Mouse (Mus musculus) cerebellum, postnatal 36 days (tissue): ENCODE measurements around the gene Ankdd1a.
A peak's percentile ranks its signal among the peaks of the same experiment; 100 is the strongest.

Source experiments
- DNase-seq, 2 experiments: peaks; one replicate each; pipeline ENCODE4 v3.0.0; 2021 to 2022; ENCODE audit warnings: mixed read lengths in 2 of 2

Gene Ankdd1a

DNA sequence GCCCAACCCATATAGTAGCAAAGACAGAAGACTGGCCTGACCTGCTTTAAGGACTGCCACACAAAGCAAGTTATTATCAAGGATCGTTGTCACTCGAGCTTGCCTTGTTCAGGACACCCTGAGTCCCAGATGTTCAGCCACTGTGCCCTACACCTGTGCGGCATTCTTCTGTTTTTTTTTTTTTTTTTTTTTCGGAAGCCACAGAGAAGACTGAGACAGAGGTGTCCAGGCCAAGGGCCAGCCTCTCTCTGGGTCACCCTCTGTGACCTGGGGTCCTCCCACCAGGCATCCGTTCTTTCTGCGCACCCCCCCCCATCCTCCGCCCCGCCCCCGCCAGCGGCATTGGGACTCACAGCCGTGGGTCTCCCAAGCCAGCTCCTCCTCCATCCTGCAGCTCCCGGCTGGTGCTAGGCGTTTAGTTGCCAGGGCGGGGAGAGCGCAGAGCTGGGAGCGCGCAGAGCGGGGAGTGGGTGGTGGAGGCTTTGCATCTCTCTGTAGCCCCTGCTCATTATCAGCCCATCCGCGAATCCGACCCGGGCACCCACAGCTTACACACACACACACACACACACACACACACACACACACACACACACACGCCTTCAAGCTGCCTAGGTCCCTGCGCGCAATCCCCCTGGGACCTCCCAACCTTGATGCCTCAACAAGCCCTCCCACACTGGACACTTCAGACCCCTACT is at the start of gene Ankdd1a:
Gene Ankdd1a (minus strand): TSS at position 387 of the 698 bp plus-strand sequence.
- DNase-seq, result peak; percentile 39 to 47

DNA sequence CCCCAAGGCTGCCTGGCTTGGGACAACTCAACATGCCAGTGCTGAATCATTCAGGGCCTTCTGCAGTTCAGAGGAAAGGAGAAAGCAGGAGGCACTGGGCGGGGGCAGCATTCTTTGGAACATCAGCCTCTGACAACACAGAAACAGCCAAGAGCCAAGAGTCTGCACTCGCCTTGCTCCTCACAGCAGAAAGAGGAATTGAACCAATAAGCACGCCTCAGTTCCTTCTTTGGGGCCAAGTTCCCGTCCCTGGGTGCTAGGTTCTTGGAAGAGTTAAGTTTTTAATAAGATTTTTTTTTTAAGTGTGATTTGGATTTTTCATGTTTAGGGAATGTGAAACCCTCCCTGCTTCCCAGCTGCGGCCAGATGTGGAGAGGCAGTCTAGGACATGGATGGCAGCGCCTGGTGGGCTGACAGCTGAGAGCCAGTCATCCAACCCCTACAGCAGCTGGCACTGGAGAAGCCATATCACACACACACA is 49.5 kb upstream of the Ankdd1a start:
- DNase-seq, result no peak

DNA sequence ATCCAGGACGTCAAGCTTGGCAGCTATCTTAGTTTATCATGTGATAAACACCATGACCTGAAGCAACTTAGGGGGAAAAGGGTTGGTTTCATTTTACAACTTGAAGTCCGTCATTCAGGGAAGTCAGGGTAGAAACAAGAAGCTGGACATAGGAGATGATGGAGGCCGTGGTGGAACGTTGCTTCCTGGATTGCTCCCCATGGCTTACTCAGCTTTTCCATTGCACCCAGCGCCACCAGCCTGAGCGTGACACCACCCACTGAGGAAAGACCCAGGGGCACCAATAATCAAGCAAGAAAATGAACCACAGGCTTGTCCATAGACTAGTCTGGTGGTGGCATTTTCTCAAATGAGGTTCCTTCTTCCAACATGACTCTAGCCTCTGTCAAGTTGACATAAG is 48.8 kb upstream of the Ankdd1a start:
- DNase-seq, result no peak

DNA sequence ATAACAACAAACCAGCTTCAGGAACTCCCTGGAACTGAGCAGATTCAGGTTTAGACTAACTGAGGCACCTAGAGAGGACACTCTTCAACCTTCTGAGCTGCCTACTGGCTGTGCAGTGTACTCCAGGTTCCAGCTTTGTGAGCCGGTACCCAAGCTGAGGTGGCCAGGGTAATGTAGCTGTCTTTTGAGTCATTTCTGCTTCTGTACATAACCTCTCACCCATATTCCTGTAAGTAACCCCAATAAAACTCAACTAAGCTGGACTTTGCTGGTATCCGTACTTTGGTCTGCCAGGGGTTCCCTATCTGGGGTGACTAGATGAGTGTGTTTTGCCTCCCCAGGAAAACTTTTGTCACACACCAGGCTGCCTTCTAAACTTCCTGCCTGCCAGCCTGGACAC is 44.7 kb upstream of the Ankdd1a start:
- no peak for DNase-seq

DNA sequence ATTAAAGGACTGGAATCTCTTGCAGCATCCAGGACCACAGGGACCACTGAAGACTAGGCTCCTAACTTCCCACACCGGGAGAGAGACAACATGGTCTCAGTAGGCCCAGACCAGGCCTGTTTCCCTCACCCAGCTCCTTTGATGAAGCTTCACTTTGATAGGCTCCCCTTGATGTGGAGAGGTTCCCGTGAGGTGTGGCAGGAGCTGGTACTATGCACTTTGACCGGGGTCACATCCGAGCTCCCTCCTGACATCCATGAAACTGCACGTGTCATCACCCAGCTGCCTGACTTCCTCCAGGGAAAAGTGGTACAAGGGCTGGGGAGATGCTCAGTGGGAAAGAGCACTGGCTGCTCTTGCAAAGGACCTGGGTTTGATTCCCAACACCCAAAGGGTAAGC is 43.1 kb upstream of the Ankdd1a start:
- DNase-seq, result no peak

DNA sequence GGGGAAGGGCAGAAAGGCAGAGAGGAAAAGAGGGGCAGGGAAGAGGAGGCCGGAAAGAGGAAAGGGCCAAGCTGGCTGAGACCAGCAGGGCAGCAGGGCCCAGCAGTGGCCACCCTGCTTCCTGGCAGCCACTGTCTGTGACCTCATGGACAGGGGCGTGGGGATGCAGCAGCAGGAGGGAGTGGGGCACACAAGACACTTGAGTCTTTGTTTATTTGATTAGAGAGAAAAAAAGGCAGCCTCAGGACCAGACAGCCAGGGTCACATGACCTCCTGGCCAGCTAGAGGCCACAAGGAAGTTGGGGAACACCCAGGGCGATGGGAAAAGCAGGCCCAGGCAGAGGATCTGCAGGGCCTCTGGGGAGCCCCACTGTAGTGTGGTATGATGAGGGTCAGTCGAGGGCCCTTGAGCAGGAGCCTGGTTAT is 42.1 kb upstream of the Ankdd1a start:
- peak; percentile 18 to 25 for DNase-seq

DNA sequence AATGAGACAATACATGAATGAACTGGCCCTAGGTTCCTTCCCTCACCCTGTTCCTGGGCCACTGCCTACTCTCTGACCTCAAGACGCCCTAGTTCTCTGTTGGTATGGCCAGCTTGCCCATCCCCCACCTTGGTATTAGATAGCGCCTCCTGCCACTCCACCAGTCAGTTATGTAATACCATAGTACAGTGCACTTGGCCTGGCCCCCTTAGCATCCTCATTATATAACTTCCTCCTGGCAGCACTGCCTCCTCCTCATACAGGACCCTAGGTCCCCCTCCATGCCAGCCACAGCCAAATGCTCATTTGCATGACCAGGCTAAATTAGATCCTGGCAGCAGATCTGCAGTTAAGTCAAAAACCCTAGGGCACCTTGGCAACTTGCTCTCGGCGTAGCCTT is 41.0 kb upstream of the Ankdd1a start:
- peak; percentile 17 to 30 for DNase-seq

DNA sequence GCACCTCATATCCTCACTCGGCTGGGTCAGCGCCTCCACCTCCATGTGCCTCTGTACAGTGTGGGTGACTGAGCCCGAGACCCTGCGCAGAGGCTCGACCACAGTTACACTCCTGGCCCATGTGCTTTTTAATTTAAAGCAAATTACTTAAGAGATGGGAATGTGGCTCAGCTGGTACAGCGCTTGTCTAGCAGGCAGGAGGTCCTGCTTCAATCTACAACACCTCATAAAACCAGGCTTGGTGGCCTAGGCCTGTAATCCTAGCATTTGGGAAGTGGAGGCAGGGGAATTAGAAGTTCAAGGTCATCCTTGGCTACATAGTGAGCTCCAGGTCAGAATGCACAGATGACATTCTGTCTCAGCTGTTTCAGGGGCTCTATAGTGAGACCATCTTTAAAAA is 38.8 kb upstream of the Ankdd1a start:
- no peak for DNase-seq

DNA sequence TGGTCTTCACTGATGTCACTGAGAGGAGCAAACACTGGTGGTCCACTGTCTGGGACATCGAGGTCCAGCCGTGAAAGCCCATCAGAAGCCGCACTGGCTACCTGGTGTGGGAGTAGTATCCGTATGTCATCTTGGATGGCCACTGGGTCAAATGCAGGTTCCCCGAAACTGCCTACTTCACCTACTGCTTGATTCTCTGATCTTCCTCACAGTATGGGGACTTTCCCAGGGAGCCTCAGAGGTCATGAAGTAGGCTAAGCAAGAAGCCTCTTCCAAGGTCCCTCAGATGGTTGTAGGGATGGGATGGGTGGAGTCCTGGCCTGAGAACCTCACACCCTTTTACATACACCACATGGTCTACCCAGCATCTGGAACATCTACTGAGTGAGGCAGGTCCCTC is 37.0 kb upstream of the Ankdd1a start:
- no peak for DNase-seq

DNA sequence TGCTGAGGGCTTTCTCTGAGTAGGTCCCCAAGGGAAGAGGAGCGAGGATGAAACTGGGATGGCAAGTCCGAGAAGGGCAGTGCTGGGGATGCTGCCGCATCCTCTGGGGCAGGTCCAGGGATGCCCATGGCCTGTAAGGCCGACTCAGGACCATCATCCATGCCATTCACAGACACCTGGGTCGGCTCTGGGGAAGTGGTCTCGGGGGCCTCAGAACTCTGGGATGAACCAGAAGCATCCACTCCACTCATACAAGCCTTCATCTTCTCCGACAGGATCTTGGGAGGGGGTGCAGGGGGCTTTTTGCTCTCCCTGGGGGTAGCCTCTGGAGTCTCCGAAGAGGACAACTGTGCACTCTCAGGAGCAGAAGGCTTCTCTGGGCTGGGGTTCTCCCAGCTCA is 36.4 kb upstream of the Ankdd1a start:
- no peak for DNase-seq

DNA sequence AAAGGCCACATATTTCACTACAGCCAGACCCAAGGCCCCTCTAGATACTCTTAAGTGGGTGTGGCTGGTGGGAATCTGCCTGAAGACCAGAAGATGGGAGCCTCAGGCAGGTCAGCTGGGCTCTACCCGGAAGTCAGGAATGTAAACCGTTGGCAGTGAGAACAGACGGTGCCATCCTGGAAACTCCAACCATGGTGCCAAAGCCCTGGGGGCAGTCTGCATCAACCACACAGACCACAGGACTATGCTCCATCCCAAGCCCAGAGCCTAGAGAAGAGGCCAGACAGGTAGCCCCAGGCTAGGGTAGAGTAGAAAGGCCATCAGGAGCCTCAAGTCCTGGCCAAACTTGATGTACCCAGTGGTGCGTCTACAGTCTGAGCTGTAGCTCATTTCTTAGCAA is 35.6 kb upstream of the Ankdd1a start:
- DNase-seq, result no peak

DNA sequence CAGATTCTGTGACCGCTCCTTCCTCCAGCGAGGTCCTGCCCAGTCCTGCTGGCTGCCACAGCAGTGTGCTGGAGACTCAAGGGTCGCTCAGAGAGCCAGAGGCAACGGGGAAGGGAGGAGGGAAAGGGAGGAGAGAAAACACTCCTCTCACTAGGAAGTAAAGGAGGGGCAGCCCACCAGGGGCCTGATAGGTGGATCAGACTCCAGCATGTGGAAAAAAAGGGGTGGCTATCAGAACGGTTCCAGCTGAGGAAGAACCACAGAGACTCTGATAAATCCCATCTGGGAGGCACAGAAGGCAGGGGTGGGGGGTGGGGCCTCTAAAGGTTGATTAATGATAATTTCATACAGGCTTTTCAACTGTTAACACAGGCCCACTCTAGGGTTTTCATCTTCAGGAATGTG is 35.0 kb upstream of the Ankdd1a start:
- DNase-seq, result no peak

DNA sequence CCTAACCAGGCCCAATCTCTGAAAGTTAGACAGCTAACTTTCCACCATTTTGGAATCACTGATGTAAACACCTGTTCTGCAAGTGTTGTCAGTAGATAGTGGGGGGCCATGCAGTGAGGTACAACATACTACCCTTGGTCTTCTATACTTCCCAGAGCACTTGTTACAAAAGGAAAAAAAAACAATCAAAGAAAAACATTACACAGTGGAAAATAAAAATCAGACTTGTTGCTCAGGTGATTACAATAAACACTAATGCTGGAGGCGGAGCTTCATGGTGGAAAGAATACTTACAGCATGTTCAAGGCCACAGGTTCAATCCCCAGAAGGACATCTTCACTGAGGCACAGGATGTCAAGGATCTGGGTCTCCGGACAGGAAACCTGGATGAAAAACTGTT is 32.7 kb upstream of the Ankdd1a start:
- DNase-seq, result no peak

DNA sequence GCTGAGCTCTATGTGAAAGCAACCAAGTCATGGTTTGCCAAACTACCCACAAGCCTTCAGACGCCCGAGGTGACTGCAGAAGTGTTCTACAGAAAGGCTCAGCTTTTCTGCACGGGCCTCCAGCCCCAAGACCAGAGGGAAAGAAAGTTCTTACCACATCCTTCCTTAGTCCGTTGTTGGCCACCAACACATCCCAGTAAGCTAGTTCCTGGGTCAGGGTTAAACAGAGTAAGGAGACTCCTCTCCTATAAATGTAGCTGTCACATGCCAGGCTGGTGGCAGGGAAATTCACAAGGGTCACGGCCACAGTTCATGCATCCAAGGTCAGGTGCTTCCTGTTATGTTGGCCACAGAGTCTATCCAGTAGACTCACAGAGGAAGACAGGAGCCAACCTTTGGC is 32.1 kb upstream of the Ankdd1a start:
- no peak for DNase-seq

DNA sequence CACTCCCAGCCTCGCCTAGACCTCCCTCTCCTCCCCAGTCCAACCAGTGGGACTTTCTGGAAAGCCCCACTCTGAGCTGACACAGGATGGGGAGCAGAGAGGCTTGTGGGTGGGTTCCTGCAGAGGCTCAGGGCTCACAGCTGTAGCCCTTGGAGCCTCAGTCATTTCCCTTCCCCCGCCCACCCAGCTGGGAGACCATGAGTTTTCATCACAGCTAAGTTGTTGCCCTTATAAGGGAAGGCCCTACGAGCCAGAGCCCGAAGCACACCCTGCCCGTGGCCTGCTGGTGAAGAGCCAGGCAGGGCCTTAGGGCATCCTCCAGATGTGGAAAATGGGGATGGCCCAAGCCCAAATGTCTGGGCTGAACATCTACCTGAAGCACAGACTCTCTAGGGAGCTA is 31.0 kb upstream of the Ankdd1a start:
- no peak for DNase-seq

DNA sequence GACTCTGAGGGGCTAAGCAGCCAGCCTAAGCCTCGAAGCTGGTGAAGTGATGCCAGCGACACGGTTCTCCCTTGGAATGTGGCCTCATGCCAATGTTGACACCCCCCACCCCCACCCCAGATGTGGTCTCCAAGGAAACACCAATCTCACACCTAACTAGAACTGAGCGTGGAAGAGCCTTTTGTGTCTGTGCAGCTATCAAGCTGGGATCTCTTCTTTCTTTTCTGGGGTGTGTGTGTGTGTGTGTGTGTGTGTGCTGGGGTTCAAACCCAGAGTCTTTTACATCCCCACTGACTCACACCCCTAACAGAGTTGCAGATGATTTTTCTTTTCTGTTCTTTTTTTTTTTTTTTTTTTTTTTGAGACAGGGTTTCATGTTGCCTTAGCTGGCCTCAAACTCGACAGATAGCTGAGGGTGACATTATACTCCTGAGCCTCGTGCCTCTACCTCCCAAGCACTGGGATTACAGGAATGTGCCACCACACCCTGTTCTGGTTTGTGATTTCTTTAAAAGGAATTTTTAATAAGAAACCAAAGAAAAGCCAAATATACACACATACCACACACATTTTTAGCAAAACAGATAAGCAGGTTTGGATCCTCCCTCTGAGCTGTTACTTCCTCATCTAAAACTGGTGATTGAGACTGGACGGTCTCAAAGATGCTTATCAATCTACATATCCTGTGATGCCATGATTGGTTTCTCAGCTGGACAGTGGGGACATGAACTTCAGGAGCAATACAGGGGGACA is 30.3 kb upstream of the Ankdd1a start:
- no peak for DNase-seq

DNA sequence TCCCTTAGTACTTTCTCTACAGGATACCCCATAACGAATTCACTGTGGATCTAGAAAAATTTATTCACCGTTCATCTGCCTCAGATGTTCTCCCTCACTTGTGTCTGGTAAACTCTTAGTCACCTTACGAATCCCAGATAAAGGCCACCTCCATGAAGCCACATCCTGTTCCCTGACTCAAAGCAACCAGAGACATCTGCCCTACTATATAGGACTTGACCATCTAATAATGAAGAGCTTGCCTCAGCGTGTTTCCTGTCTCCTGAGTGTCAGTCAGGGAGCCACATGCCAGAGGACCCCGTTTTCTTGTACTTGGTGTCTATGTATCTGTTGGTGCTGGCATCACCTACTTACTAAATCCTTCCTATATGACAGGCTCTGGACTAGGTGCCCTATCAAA is 29.6 kb upstream of the Ankdd1a start:
- DNase-seq, result no peak

DNA sequence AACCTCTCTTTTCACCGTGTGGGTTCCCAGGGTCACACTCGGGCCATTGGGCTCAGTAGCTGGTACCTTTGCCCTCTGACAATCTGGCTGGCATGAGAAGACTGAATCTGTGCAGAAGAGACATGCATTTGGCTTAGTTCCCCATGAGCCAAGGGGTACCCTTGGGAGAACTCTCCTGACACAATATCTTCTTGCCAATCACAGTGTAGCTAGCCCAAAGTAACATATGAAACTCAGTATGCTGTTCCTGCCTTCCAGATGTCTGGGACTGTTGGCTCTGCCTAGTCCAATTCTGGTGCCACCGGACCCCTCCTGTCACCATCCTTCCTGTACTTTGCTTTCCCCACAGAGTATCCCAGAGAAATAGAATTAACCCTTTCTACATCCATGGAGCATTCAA is 29.1 kb upstream of the Ankdd1a start:
- DNase-seq, result no peak

DNA sequence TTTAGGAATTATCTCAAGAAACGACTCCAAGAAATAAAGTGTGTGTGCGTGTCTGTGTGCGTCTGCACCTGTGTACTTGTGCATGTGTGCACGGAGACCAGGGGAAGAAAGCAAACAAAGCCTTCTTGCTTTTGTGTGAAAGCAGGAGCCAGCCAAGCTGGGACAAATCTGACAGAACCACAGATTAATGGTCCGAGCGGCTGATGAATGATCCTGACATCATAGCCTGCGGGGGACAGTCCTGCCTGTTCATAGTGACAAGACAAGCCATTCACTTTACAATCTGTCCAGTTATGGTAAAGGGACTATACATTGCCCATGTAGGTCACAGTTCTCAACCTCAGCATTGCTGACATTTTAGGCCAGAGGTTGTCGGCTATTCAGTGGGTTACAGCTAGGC is 28.3 kb upstream of the Ankdd1a start:
- DNase-seq, result no peak

DNA sequence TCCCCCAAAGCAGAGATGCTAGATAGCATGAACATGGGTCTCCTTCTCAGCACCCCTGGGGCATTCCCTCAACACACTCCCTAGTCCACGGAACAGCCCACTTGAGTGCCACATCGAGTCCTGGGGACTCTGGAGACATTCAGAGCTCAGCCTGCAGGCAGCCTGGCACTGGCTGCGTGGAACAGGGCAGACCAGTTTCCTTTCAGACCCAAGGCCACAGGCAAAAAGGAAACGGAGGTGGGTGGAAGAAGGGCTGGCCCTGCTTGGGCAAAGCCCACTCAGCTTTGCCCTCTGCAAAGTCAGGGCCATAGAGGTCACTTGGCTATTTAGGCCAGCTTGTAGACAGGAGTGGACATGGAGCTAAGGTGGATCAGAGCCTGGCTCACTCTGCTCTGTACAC is 27.9 kb upstream of the Ankdd1a start:
- no peak for DNase-seq

DNA sequence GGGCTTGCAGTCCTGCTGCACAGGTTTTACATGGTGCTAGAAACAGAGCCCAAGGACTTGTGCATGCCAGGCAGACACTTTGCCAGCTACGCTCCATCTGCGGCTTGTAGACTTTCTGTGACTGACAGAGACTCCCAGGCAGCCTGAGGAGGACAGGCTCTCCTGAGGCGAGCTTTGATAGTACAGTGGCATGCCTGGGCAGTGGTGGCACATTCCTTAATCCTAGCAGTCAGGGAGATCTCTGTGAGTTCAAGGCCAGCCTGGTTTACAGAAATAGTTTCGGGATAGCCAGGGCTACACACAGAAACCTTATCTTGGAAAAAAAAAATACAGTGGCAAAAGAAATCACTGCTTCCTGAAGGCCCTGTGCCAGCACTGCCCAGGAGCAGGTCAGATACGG is 27.1 kb upstream of the Ankdd1a start:
- DNase-seq, result no peak

DNA sequence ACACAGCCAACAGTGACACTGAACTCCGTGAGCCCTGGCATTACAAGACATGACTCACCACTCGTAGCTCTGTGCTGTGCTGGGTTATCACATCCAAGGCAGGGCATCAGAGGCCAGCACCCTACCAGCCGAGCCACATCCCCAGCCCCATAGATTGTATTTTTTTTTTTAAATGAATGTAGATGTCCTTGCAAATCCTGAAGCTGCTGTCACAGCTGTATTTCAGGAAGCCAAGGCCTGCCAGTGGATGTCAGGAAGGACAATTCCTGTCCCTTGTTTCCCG is 26.4 kb upstream of the Ankdd1a start:
- no peak for DNase-seq

DNA sequence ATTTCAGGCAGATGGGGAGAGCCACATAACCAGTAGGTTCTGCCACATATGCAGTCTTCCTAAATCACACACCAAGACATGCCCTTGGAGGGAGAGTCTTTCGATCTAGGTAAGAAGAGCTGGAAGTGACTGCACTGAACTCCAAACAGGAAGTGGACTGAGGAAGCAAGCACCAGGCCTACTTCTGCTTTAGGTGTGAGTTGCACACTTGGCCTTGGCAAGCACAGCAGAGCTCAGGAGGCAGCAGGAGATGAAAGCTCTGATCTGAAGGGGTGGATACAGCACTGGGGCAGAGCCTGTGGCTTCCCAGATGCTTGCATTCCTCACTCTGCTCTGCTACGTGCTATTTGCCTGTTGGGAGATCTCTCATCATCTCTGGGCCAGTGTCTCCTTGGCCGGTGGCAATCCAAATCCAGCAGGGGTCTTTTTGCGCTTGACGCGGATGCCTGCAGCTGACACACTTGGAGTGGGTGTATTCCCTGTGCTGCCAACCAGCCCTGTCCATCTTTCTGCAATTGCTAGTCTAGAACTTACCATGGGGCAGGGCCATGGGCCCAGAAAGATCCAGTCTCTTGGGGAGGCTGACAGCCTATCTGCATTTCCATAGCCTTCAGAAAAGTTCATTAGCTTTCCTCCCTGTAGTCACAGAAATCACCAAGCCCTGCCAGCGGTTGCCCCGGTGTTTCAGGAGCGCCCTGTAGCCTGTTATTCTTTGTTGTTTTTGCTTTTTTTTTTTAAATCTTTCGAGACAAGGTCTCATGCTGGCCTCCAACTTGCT is 25.8 kb upstream of the Ankdd1a start:
- DNase-seq, result no peak

DNA sequence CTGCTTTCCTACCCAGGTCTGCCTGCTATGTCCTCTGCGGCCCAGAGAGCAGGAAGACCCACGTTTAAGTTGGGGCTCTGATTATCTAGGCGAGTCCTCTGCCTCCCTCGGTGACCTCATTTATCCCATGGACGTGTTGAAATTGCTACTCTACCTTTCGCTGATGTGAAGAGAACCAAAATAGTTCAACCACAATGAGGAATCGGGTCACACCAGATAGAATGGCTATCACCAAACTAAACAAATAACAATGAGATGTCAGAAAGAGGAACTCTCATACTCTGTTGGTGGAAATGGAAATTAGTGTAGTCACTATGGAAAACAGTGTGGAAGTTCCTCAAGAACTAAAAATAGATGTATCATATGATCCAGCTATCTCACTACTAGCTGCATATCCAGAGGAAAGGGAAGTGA is 22.1 kb upstream of the Ankdd1a start:
- DNase-seq, result no peak
